In the genomic region with DNA sequence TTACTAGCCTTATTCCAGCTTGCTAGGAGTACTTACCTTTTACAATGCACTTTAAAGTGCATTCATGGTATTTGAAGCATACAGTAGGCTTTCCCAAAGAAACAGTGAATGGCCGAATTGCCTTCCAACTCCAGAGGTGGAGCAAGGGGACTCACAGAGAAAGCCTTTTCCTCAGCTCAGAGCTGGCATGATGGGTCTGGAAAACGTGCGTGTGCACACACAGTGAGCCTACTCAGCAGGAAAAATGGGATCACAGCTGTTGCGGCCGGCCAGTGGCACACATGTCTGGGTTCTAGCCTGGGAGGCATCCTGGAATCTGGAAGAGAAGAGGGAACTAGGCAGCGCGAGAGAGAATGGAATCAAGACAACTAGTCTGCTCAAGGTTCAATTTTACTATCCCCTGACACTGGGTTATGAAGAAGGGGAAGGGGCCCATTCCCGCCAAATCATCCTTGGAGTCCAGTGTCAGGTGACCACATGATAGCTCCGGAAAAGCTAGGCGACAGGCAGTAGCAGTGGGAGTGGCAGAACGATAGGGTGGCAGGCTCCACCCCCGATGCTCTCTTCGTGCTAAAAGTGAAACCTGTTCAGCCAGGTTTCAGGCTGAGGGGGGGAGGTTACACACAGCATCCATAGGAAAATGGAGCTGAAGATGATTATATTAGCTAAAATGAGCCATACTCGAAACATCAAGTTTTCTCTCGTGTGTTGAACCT, we compare ENCODE assay signal across 9 mouse cellular contexts. TPM values are rescaled to one million over a fixed set of nuclear protein-coding genes. Genes with fewer than 3 reads are reported as not detected.
A peak's percentile ranks its signal among the peaks of the same experiment; 100 is the strongest.
DNase-seq lines count a peak whose midpoint lies in the region; ATAC-seq lines count a peak whose summit lies in the region.
"Had no signal": no experiment of that assay in that cellular context is flagged by ENCODE, and none has a peak within 500 bp of the region (broad histone marks: within the 10 kb centered on the region; RNA-seq: fewer than 3 reads in every experiment).

No protein-coding gene starts in this region.

- no peaks in the 10 kb centered on the region for H3K36me3 ChIP-seq in heart, embryonic 14.5 days (ENCODE audit: control insufficient read depth, insufficient read depth, low read length)
- H3K36me3 ChIP-seq in forebrain, embryonic 12.5 days (replicated peaks), result no peaks in the 10 kb centered on the region
- no peaks in the 10 kb centered on the region for H3K36me3 ChIP-seq in liver, embryonic 12.5 days
- H3K36me3 ChIP-seq in splenic B cell, adult 2 months (ENCODE audit: control insufficient read depth, insufficient read depth, low read length, poor library complexity, severe bottlenecking), result no peaks in the 10 kb centered on the region

- peak overlapping the region; percentile 46 for H3K9ac ChIP-seq in heart, embryonic 14.5 days (ENCODE audit: low read length)
- no peak overlapping the region for H3K9ac ChIP-seq in forebrain, embryonic 12.5 days
- H3K9ac ChIP-seq in liver, embryonic 12.5 days, result peak overlapping the region; percentile 42

- WGBS in heart, embryonic 14.5 days, result 11% methylated on average over 15 of the region's 15 CpGs
- WGBS in forebrain, embryonic 12.5 days, result 22% methylated on average over 15 of the region's 15 CpGs
- 15% methylated on average over 15 of the region's 15 CpGs for WGBS in liver, embryonic 12.5 days (ENCODE audit: insufficient replicate concordance)

- H3K4me2 ChIP-seq in heart, embryonic 14.5 days (ENCODE audit: low read length), result peak overlapping the region; percentile 69
- H3K4me2 ChIP-seq in forebrain, embryonic 12.5 days, result peak overlapping the region; percentile 44
- H3K4me2 ChIP-seq in liver, embryonic 12.5 days, result peak overlapping the region; percentile 73

- H3K4me1 ChIP-seq in heart, embryonic 14.5 days (ENCODE audit: control insufficient read depth in 2 of 2, insufficient read depth in 2 of 2, low read length in 2 of 2), result peaks cover 2 to 7% of the 10 kb centered on the region in 2 experiments; a peak in 2 of 4 replicates
- H3K4me1 ChIP-seq in forebrain, embryonic 12.5 days, result 0 out of 2 replicates have a peak, but pooled peaks cover 8% of the 10 kb centered on the region
- H3K4me1 ChIP-seq in liver, embryonic 12.5 days, result peaks cover 19% of the 10 kb centered on the region

- H3K27ac ChIP-seq in heart, embryonic 14.5 days (replicated peaks in 1 of 2; ENCODE audit: control insufficient read depth in 1 of 2, insufficient read depth in 1 of 2, low read depth in 2 of 2, low read length in 2 of 2), result no peak overlapping the region
- H3K27ac ChIP-seq in forebrain, embryonic 12.5 days, result no peak overlapping the region
- H3K27ac ChIP-seq in liver, embryonic 12.5 days, result no peak overlapping the region

- intact Hi-C loops in heart, postnatal 10 days (cut with DNase I), result no loop called here

- no peaks in the 10 kb centered on the region for H3K27me3 ChIP-seq in heart, embryonic 14.5 days (ENCODE audit: control insufficient read depth, insufficient read depth, low read length)
- H3K27me3 ChIP-seq in forebrain, embryonic 12.5 days, result no peaks in the 10 kb centered on the region
- peaks cover 11% of the 10 kb centered on the region; the same call in 1 of the 2 replicates for H3K27me3 ChIP-seq in liver, embryonic 12.5 days (replicated peaks)
- H3K27me3 ChIP-seq in splenic B cell, adult 2 months (ENCODE audit: control insufficient read depth, insufficient read depth, low read length, poor library complexity, severe bottlenecking), result no peaks in the 10 kb centered on the region; the same call in 1 of the 2 replicates
- H3K27me3 ChIP-seq: Patski had no signal

- H3K4me3 ChIP-seq in heart, embryonic 14.5 days (ENCODE audit: control insufficient read depth in 1 of 2, insufficient read depth in 1 of 2, low read depth in 1 of 2, low read length in 2 of 2), result peak overlapping the region; percentile 29 to 42
- H3K4me3 ChIP-seq in forebrain, embryonic 12.5 days (replicated peaks), result peak overlapping the region; percentile 22; the same call in 1 of the 2 replicates
- peak overlapping the region; percentile 53 for H3K4me3 ChIP-seq in liver, embryonic 12.5 days

- no peaks in the 10 kb centered on the region for H3K9me3 ChIP-seq in heart, embryonic 14.5 days (ENCODE audit: control insufficient read depth, low read length)
- no peaks in the 10 kb centered on the region for H3K9me3 ChIP-seq in forebrain, embryonic 12.5 days
- H3K9me3 ChIP-seq in liver, embryonic 12.5 days (replicated peaks), result no peaks in the 10 kb centered on the region

- ATAC-seq in heart, embryonic 14.5 days (ENCODE audit: insufficient number of reproducible peaks, insufficient read depth, low FRiP score, low read depth), result no peak
- no peak for ATAC-seq in forebrain, embryonic 12.5 days (ENCODE audit: low FRiP score)
- ATAC-seq in liver, embryonic 12.5 days, result no peak
- ATAC-seq: Patski had no signal

- no peak for DNase-seq in heart, postnatal 10 days
- peak; percentile 47 for DNase-seq in MEL-GATA-1-ER (ENCODE audit: extremely low read depth, low read depth)
- peak; percentile 32 for DNase-seq in splenic B cell, adult 2 months (ENCODE audit: low read depth, low spot score)
- no peak for DNase-seq in layer of hippocampus, adult 9-11 months
- DNase-seq in frontal cortex, postnatal 25 days (ENCODE audit: low spot score in 2 of 2), result no peak

RNA-seq across cellular contexts. Expression of a gene that starts 22.3 kb away (rescaled TPM):
- 0.20 and 0.27 TPM in 2 replicates for polyA plus RNA-seq in heart, embryonic 14.5 days (2014; fragmentation: Nextera tagmentation; extraction: Ambion mirVana)
- total RNA-seq in heart, postnatal 10 days (2021), result 1 to 10 TPM in 1 of 2 experiments, under 1 TPM in 1; 0.93 to 1.4 TPM
- polyA plus RNA-seq in forebrain, embryonic 12.5 days (2016; fragmentation: Nextera tagmentation; extraction: Ambion mirVana), result 0.41 and 0.64 TPM in 2 replicates
- 1.8 TPM in 2 replicates for polyA plus RNA-seq in liver, embryonic 12.5 days (2016; fragmentation: Nextera tagmentation; extraction: Ambion mirVana)

RNA-seq across cellular contexts. Expression of a gene that starts 27.8 kb away (rescaled TPM):
- polyA plus RNA-seq in heart, embryonic 14.5 days (2014; fragmentation: Nextera tagmentation; extraction: Ambion mirVana), result 12.2 and 14.4 TPM in 2 replicates
- total RNA-seq in heart, postnatal 10 days (2021), result 10 to 100 TPM; 16.4 to 18.9 TPM
- 10.6 and 10.9 TPM in 2 replicates for polyA plus RNA-seq in forebrain, embryonic 12.5 days (2016; fragmentation: Nextera tagmentation; extraction: Ambion mirVana)
- polyA plus RNA-seq in liver, embryonic 12.5 days (2016; fragmentation: Nextera tagmentation; extraction: Ambion mirVana), result 3.0 and 3.4 TPM in 2 replicates

RNA-seq across cellular contexts. Expression of a gene that starts 54.9 kb away (rescaled TPM):
- 19.2 and 21.7 TPM in 2 replicates for polyA plus RNA-seq in heart, embryonic 14.5 days (2014; fragmentation: Nextera tagmentation; extraction: Ambion mirVana)
- total RNA-seq in heart, postnatal 10 days (2021), result 10 to 100 TPM; 46.7 to 60.0 TPM
- polyA plus RNA-seq in forebrain, embryonic 12.5 days (2016; fragmentation: Nextera tagmentation; extraction: Ambion mirVana), result 23.8 and 31.4 TPM in 2 replicates
- 18.3 and 18.7 TPM in 2 replicates for polyA plus RNA-seq in liver, embryonic 12.5 days (2016; fragmentation: Nextera tagmentation; extraction: Ambion mirVana)

Comparison
In these comparisons a context has a peak if more than half of its experiments do, and no peak if none do; other contexts are left out.
1. DNase-seq: peak in MEL-GATA-1-ER (single experiment) and splenic B cell, adult 2 months (single experiment); none in heart, postnatal 10 days (0 of 2), layer of hippocampus, adult 9-11 months (single experiment) and frontal cortex, postnatal 25 days (0 of 2).
2. Peak in every context shown above with its lines, with median percentiles within 50 percentile points of each other: H3K4me2 ChIP-seq and H3K4me3 ChIP-seq.